Mouse (Mus musculus) lung, embryonic 16.5 days (tissue): ENCODE data around the gene T. TPM values are rescaled to one million over a fixed set of nuclear protein-coding genes. Genes with fewer than 3 reads are reported as not detected.
"Not testable (repeated sequence)": the region's sequence is repeated elsewhere in the genome, so short reads cannot be mapped to it uniquely, and the experiment has no call there.

ENCODE experiments used
- ATAC-seq: fragments of 200-750 bp; cut with Nextera tagmentation; 2 replicates; pipeline ENCODE4 v1.8.0; 2017; ENCODE audit warnings: low read depth, mild to moderate bottlenecking, moderate library complexity
- H3K27ac ChIP-seq: fragments of 300-500 bp; sonication (generic); 2 replicates; pipeline ENCODE4 v1.5.1; 2014; ENCODE audit warnings: mild to moderate bottlenecking, control low read depth, low read length
- H3K27me3 ChIP-seq: fragments of 300-500 bp; sonication (generic); 2 replicates; pipeline ENCODE4 v1.6.1; 2014; ENCODE audit warnings: low read depth, low read length, mixed read lengths; ENCODE audit not compliant: control insufficient read depth, insufficient read depth
- H3K36me3 ChIP-seq: fragments of 300-500 bp; sonication (generic); 2 replicates; pipeline ENCODE4 v1.6.1; 2014; ENCODE audit warnings: low read length; ENCODE audit not compliant: control insufficient read depth, insufficient read depth
- H3K4me1 ChIP-seq: fragments of 300-500 bp; sonication (generic); replicated peaks from 2 replicates; pipeline ENCODE4 v1.6.1; 2014; ENCODE audit warnings: low read length, mixed read lengths; ENCODE audit not compliant: control insufficient read depth, insufficient read depth
- H3K4me2 ChIP-seq: fragments of 300-500 bp; sonication (generic); 2 replicates; pipeline ENCODE4 v1.6.1; 2014; ENCODE audit warnings: low read depth, low read length, control low read depth
- H3K4me3 ChIP-seq: fragments of 300-500 bp; sonication (generic); 2 replicates; pipeline ENCODE4 v1.5.1; 2014; ENCODE audit warnings: mild to moderate bottlenecking, low read length, control low read depth
- H3K9ac ChIP-seq: fragments of 300-500 bp; sonication (generic); 2 replicates; pipeline ENCODE4 v1.6.1; 2014; ENCODE audit warnings: low read length, control low read depth
- H3K9me3 ChIP-seq: fragments of 300-500 bp; sonication (generic); 2 replicates; pipeline ENCODE4 v1.6.1; 2016; ENCODE audit warnings: low read length; ENCODE audit not compliant: control insufficient read depth
- WGBS: fragments of 180-500 bp; shearing (Covaris S2); extraction: QIAGEN DNeasy Blood & Tissue Kit; methylation state at CpG from one replicate; pipeline ENCODE4 v1.1.7; 2014; 5-methylcytosine and 5-hydroxymethylcytosine counted together
- polyA plus RNA-seq: library from polyadenylated mRNA; unstranded; fragments of >200 nt; fragmentation: Nextera tagmentation; extraction: Ambion mirVana; gene quantifications from 2 replicates; pipeline ENCODE4 v1.2.1, GENCODE M21; 2015

T gene
- polyA plus RNA-seq: 0.13 and 0.40 TPM in 2 replicates

DNA sequence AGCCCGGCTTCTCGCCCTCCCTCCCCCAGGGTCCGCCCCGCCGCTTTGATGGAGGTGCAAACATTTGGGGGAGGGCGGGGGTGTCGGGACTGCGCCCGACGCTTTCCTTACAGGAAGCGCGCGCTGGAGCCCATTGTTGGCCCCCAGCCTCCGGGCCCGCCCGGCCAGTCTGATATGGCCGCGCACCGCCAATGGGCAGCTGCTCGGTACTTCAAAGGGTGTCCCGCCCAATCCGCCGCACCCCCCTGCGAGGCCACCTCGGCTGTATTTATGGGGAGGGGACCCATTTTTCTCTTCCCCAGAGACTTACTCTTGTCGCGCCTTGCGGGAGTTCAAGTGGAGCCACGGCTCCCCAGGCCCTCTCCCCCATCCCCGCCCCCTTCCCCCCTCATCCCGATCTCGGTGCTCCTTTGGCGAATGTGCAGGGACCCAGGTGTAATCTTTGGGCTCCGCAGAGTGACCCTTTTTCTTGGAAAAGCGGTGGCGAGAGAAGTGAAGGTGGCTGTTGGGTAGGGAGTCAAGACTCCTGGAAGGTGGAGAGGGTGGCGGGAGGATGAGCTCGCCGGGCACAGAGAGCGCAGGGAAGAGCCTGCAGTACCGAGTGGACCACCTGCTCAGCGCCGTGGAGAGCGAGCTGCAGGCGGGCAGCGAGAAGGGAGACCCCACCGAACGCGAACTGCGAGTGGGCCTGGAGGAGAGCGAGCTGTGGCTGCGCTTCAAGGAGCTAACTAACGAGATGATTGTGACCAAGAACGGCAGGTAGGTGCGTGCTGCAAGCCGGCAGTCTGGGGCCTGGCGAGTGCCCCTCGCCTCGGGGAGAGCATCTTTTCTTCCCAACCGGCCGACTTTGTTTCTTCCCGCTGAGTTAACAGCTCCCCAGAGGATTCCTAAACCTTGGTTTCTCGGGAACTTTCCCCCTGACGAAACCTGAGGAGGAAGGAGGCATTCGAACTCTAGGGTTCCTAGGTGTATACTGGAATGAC lies at the start of gene T:
Gene T, plus strand, starts transcription at position 446 of the 983 bp plus-strand sequence.
- under 1% methylated on average over 65 of the region's 65 CpGs for WGBS
- no peaks in the 10 kb centered on the region for H3K9me3 ChIP-seq
- peaks cover 9% of the 10 kb centered on the region for H3K4me1 ChIP-seq
- H3K9ac ChIP-seq: no peak within 1 kb of the TSS
- H3K4me2 ChIP-seq: peak within 1 kb of the TSS; percentile 53
- H3K4me3 ChIP-seq: peak within 1 kb of the TSS; percentile 30
- no peak within 1 kb of the TSS for H3K27ac ChIP-seq
- ATAC-seq: 0 out of 2 replicates have a peak, but pooled peaks have one; percentile 12
- H3K27me3 ChIP-seq: peaks cover 82% of the 10 kb centered on the region
- H3K36me3 ChIP-seq: no peaks in the 10 kb centered on the region

- no peaks in the 10 kb centered on the region for H3K9me3 ChIP-seq
- peaks cover 29% of the 10 kb centered on the region for H3K27me3 ChIP-seq
- no peaks in the 10 kb centered on the region for H3K36me3 ChIP-seq
- H3K9ac ChIP-seq: no peak overlapping the region
- 91% methylated on average over 2 of the region's 2 CpGs for WGBS
- ATAC-seq: no peak
- H3K27ac ChIP-seq: no peak overlapping the region
- no peak overlapping the region for H3K4me2 ChIP-seq
- no peak overlapping the region for H3K4me3 ChIP-seq
- H3K4me1 ChIP-seq: no peaks in the 10 kb centered on the region; the same call in 1 of the 2 replicates
Observed at GRCm38 (mm10) chr17:8385441-8385840, 48.8 kb upstream of the T start.

GRCm38 (mm10) chr17:8388463-8388862 lies 45.8 kb upstream of the T start:
- Histone ChIP-seq H3K4me3 (no peak overlapping the region), H3K4me1 (no peaks in the 10 kb centered on the region; the same call in 1 of the 2 replicates), H3K9ac (no peak overlapping the region), H3K36me3 (no peaks in the 10 kb centered on the region), H3K4me2 (no peak overlapping the region), H3K27ac (no peak overlapping the region), H3K27me3 (peaks cover 34% of the 10 kb centered on the region), H3K9me3 (no peaks in the 10 kb centered on the region)
- 2% methylated on average over 13 of the region's 13 CpGs for WGBS
- ATAC-seq: no peak

- H3K4me2 ChIP-seq: peak overlapping the region; percentile 33
- no peak overlapping the region for H3K9ac ChIP-seq
- peaks cover 34% of the 10 kb centered on the region for H3K27me3 ChIP-seq
- no peaks in the 10 kb centered on the region for H3K36me3 ChIP-seq
- ATAC-seq: no peak
- 2% methylated on average over 28 of the region's 28 CpGs for WGBS
- H3K27ac ChIP-seq: no peak overlapping the region
- no peaks in the 10 kb centered on the region; the same call in 1 of the 2 replicates for H3K4me1 ChIP-seq
- 0 out of 2 replicates have a peak overlapping the region, but pooled peaks have one; percentile 7 for H3K4me3 ChIP-seq
- H3K9me3 ChIP-seq: no peaks in the 10 kb centered on the region
Observed at GRCm38 (mm10) chr17:8388990-8389789, 45.0 kb upstream of the T start.

DNA sequence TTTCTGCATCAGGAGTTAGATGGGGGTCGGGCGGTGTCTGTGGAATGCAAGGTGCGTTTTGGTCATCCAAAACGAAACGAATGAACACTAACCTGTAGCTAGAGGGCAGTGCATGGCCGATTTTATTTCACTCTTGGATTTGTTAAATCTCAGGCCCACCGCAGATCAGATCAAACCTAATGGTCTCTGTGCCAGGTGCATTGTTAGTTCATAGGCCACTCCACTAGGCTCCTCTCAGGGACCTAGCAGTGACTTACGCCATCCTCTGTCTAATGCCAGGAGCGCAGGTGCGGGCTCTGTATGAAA lies 44.5 kb upstream of the T start:
- WGBS: 4% methylated on average over 10 of the region's 10 CpGs
- peaks cover 34% of the 10 kb centered on the region for H3K27me3 ChIP-seq
- no peak overlapping the region for H3K27ac ChIP-seq
- ATAC-seq: no peak
- H3K36me3 ChIP-seq: no peaks in the 10 kb centered on the region
- no peaks in the 10 kb centered on the region for H3K9me3 ChIP-seq
- no peak overlapping the region for H3K9ac ChIP-seq
- 0 out of 2 replicates have a peak overlapping the region, but pooled peaks have one; percentile 7 for H3K4me3 ChIP-seq
- H3K4me2 ChIP-seq: peak overlapping the region; percentile 33; the same call in 1 of the 2 replicates
- H3K4me1 ChIP-seq: no peaks in the 10 kb centered on the region; the same call in 1 of the 2 replicates

DNA sequence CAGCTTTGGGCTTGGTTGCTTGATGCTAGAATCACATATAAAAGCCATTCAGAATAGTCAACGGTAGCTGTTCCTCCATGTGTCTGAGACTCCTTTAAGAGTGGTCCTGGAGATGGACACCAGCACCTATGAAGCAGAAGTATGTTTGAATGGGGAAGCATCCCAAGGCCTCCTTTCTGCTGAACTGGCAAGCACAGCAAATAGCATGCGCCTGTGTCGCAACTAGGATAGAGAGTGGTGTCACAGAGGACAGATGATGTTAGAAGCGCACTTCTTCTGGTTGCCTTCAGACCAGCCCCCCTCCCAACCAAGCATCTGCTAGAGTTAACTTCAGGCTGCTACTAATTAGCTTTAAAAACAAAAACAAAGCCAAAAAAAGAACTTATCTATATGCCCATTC lies 43.7 kb upstream of the T start:
- peaks cover 34% of the 10 kb centered on the region for H3K27me3 ChIP-seq
- H3K4me3 ChIP-seq: no peak overlapping the region
- WGBS: 60% methylated on average over 4 of the region's 4 CpGs
- ATAC-seq: no peak
- no peak overlapping the region for H3K4me2 ChIP-seq
- H3K36me3 ChIP-seq: no peaks in the 10 kb centered on the region
- H3K4me1 ChIP-seq: no peaks in the 10 kb centered on the region; the same call in 1 of the 2 replicates
- H3K9me3 ChIP-seq: no peaks in the 10 kb centered on the region
- H3K9ac ChIP-seq: no peak overlapping the region
- no peak overlapping the region for H3K27ac ChIP-seq

DNA sequence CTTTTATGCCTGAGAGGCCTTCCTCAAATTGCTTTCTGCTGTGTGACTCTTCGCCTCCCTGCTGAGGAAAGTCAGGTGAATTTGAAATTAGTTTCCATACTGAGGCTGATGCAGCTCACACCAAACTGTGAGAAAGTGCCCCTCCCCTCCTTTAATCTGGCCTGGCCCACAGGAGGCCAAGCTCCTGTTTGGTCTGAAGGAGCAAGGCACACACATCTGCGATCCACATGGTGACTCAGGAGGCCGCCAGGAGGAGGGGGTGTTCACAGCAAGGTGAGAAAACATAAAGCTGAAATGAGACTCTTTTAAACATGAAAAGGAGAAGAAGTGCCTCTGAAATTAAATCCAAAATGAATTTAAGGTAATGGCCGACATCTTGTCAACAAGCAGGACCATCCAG lies 37.9 kb upstream of the T start:
- WGBS: 55% methylated on average over 4 of the region's 4 CpGs
- H3K4me2 ChIP-seq: no peak overlapping the region
- H3K27me3 ChIP-seq: no peaks in the 10 kb centered on the region
- no peaks in the 10 kb centered on the region for H3K36me3 ChIP-seq
- no peak overlapping the region for H3K4me3 ChIP-seq
- ATAC-seq: no peak
- no peak overlapping the region for H3K27ac ChIP-seq
- no peak overlapping the region for H3K9ac ChIP-seq
- no peaks in the 10 kb centered on the region for H3K9me3 ChIP-seq
- H3K4me1 ChIP-seq: no peaks in the 10 kb centered on the region

DNA sequence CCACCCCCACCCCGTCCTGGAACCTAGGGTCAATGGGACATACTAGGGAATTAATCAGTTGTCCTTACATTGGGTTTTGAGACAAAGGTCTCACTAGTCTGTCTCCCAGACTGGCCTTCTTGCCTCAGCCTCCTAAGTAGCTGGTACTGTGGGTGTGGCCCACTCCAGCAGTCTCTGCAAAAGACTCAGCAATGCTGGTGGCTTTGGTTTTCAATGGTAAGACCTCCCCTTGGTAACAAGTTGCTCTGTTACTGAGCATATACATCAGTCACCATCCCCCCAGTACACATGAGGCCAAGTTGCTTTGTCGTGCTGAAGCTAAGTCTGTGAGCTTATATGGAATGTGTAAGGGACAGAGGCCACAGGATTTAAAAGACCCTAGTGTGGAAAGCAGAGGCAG lies 36.3 kb upstream of the T start:
- no peaks in the 10 kb centered on the region for H3K27me3 ChIP-seq
- ATAC-seq: no peak
- no peaks in the 10 kb centered on the region for H3K36me3 ChIP-seq
- 57% methylated on average over 2 of the region's 2 CpGs for WGBS
- no peaks in the 10 kb centered on the region for H3K4me1 ChIP-seq
- no peaks in the 10 kb centered on the region for H3K9me3 ChIP-seq
- no peak overlapping the region for H3K4me2 ChIP-seq
- H3K9ac ChIP-seq: no peak overlapping the region
- no peak overlapping the region for H3K27ac ChIP-seq
- no peak overlapping the region for H3K4me3 ChIP-seq

DNA sequence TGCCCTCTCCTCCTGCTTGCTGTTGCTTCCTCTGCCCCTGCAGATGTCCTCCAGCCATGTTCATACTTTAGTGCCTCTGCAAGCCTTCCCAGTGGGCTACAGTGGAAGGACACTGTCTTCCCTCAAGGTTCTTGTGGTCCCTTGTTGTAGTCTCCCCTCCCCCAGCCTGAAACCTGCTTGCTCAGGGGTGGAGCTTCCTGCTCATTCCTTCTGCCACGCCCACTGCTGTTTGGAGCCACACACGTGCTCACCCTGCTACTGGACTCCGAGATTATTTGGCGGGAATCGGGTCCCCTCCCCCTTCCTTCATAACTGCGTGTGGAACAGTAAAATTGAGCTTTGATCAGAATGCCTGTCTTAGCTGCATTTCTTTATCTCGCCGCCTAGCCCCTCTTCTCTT lies 30.3 kb upstream of the T start:
- 42% methylated on average over 8 of the region's 8 CpGs for WGBS
- not testable (repeated sequence) for H3K4me3 ChIP-seq, H3K27me3 ChIP-seq, ATAC-seq, H3K4me2 ChIP-seq, H3K9ac ChIP-seq, H3K4me1 ChIP-seq, H3K9me3 ChIP-seq, H3K36me3 ChIP-seq, H3K27ac ChIP-seq
